Mouse (Mus musculus): ENCODE data around the gene Dnah9.

DNA sequence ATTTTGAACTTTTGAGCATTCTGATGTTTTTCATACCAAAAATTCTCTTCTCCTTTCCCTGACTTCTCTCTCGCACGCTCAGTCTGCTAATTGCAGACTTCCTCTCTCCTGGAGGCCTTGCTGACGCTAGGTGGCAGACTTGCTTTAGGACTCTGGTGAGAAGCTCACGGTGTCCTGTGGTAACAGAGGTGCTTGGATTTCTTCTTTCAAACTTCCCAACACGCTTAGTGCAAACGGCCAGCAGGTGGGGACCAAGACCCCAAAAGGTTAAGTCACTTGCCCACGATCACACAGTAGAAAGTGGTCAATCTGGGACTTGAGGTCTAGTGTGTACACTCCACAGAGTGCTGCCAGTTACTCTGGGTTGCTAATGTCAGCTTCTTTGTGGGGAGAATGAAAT, 347.5 kb downstream of the Dnah9 start:
- TF ChIP-seq CTCF (IDR thresholded peaks at IDR 0.05; ENCODE audit: extremely low read depth, insufficient read depth, low read length): peak; percentile 96
- TF ChIP-seq POLR2A (IDR thresholded peaks at IDR 0.05; ENCODE audit: extremely low read depth, insufficient read depth, low read length): no peak

Data from cortical plate, adult 2 months (tissue).